8 mouse cellular contexts compared by ENCODE assay signal in the genomic region with DNA sequence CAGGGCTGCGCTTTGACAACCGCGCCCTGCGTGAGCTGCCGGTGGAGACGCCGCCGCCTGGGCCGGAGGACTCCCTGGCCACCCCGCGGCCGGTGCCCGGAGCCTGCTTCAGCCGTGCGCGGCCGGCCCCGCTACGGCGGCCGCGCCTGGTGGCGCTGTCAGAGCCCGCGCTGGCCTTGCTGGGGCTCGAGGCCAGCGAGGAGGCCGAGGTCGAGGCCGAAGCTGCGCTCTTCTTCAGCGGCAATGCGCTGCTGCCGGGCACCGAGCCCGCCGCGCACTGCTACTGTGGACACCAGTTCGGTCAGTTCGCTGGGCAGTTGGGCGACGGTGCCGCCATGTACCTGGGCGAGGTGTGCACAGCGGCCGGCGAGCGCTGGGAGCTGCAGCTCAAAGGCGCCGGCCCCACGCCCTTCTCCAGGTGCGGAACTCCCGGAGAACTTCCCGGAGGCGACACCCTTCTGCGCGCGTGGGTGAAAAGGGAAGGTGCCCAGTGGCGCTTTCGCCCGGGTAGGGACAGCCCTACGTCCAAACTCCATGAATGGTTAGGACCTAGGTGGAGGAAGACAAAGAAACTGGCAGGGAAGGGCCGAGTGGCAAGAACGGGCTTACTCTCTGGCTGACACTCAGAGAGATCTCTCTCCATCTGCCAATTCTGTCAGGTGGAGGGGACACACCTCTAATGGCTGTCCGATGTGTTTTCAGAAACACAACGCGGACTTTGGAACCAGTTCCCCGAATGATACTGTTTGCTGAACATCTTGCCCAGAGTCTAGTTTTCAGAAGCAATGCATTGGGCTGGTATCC. TPM values are rescaled to one million over a fixed set of nuclear protein-coding genes. Genes with fewer than 3 reads are reported as not detected.
DNase-seq lines count a peak whose midpoint lies in the region; ATAC-seq and TF ChIP-seq lines count a peak whose summit lies in the region.

No protein-coding gene starts in this region.

- no peaks in the 10 kb centered on the region for H3K9me3 ChIP-seq in heart, embryonic 10.5 days
- H3K9me3 ChIP-seq in CH12.LX (replicated peaks; ENCODE audit: low read length): no peaks in the 10 kb centered on the region
- no peaks in the 10 kb centered on the region for H3K9me3 ChIP-seq in embryonic facial prominence, embryonic 14.5 days (ENCODE audit: control insufficient read depth, low read length)
- H3K9me3 ChIP-seq in intestine, embryonic 16.5 days (ENCODE audit: control insufficient read depth, low read length): no peaks in the 10 kb centered on the region
- H3K9me3 ChIP-seq in lung, embryonic 14.5 days (ENCODE audit: low read depth, low read length): no peaks in the 10 kb centered on the region

- peak overlapping the region; percentile 82 for H3K9ac ChIP-seq in CH12.LX (ENCODE audit: insufficient read depth, low read depth)
- H3K9ac ChIP-seq in embryonic facial prominence, embryonic 14.5 days (ENCODE audit: low read depth, low read length): peak overlapping the region; percentile 95
- peak overlapping the region; percentile 94 for H3K9ac ChIP-seq in intestine, embryonic 16.5 days (ENCODE audit: low read depth, low read length)
- H3K9ac ChIP-seq in lung, embryonic 14.5 days: peak overlapping the region; percentile 89

- peak overlapping the region; percentile 96 for H3K4me3 ChIP-seq in heart, embryonic 10.5 days
- H3K4me3 ChIP-seq in CH12.LX (replicated peaks in 1 of 3; ENCODE audit: low read depth in 2 of 3, low read length in 2 of 3, poor library complexity in 1 of 3): peak overlapping the region; percentile 68 to 95 (median 95)
- H3K4me3 ChIP-seq in embryonic facial prominence, embryonic 14.5 days (ENCODE audit: low read depth, low read length): peak overlapping the region; percentile 98
- peak overlapping the region; percentile 97 for H3K4me3 ChIP-seq in intestine, embryonic 16.5 days (ENCODE audit: low read length)
- H3K4me3 ChIP-seq in lung, embryonic 14.5 days (ENCODE audit: low read depth, low read length): peak overlapping the region; percentile 91

- peaks cover 21% of the 10 kb centered on the region for H3K4me1 ChIP-seq in heart, embryonic 10.5 days
- H3K4me1 ChIP-seq in CH12.LX (ENCODE audit: control insufficient read depth in 1 of 2, insufficient read depth in 2 of 2): peaks cover 3 to 19% of the 10 kb centered on the region in 2 experiments; a peak in 3 of 4 replicates
- peaks cover 9% of the 10 kb centered on the region for H3K4me1 ChIP-seq in embryonic facial prominence, embryonic 14.5 days (ENCODE audit: control insufficient read depth, insufficient read depth, low read length)
- peaks cover 20% of the 10 kb centered on the region for H3K4me1 ChIP-seq in intestine, embryonic 16.5 days (ENCODE audit: control insufficient read depth, insufficient read depth, low read length)
- H3K4me1 ChIP-seq in lung, embryonic 14.5 days (ENCODE audit: insufficient read depth): peaks cover 4% of the 10 kb centered on the region; the same call in 1 of the 2 replicates

- H3K4me2 ChIP-seq in CH12.LX (ENCODE audit: insufficient read depth, low read depth, poor library complexity, severe bottlenecking): peak overlapping the region; percentile 81
- peak overlapping the region; percentile 95 for H3K4me2 ChIP-seq in embryonic facial prominence, embryonic 14.5 days (ENCODE audit: low read depth, low read length)
- H3K4me2 ChIP-seq in intestine, embryonic 16.5 days (ENCODE audit: low read depth, low read length): peak overlapping the region; percentile 67
- peak overlapping the region; percentile 97 for H3K4me2 ChIP-seq in lung, embryonic 14.5 days

- dilution Hi-C loops in CH12.LX (cut with MboI; ENCODE audit: extremely low pct_ligation_motif_present, extremely low pct_unique_long_range_greater_than_20kb, low sequenced_read_pairs): no loop called here

- no peak for TF ChIP-seq CTCF in CH12.LX (conservative IDR thresholded peaks at IDR 0.05 in 1 of 2, IDR thresholded peaks at IDR 0.05 in 1 of 2; ENCODE audit: low read depth in 2 of 2, low read length in 2 of 2)
- TF ChIP-seq CTCF in lung, embryonic 14.5 days (IDR thresholded peaks at IDR 0.05; ENCODE audit: low read depth): no peak

- peaks cover 54% of the 10 kb centered on the region for H3K36me3 ChIP-seq in heart, embryonic 10.5 days
- peaks cover 41 to 55% of the 10 kb centered on the region in 2 experiments for H3K36me3 ChIP-seq in CH12.LX (replicated peaks in 1 of 2; ENCODE audit: control insufficient read depth in 1 of 2, insufficient read depth in 1 of 2, low read length in 1 of 2)
- H3K36me3 ChIP-seq in embryonic facial prominence, embryonic 14.5 days (ENCODE audit: control insufficient read depth, insufficient read depth, low read length): peaks cover 52% of the 10 kb centered on the region
- peaks cover 19% of the 10 kb centered on the region for H3K36me3 ChIP-seq in intestine, embryonic 16.5 days (ENCODE audit: control insufficient read depth, insufficient read depth, low read length)
- H3K36me3 ChIP-seq in lung, embryonic 14.5 days (ENCODE audit: insufficient read depth): peaks cover 46% of the 10 kb centered on the region

- intact Hi-C loops in heart, postnatal 36 days (cut with DNase I): loop anchor here (1.0 kb wide), 1 partner anchor 12 kb away; no protein-coding TSS in a partner anchor

- no peaks in the 10 kb centered on the region for H3K27me3 ChIP-seq in heart, embryonic 10.5 days (ENCODE audit: insufficient read depth, poor library complexity, severe bottlenecking)
- no peaks in the 10 kb centered on the region for H3K27me3 ChIP-seq in CH12.LX (replicated peaks)
- no peaks in the 10 kb centered on the region for H3K27me3 ChIP-seq in embryonic facial prominence, embryonic 14.5 days (replicated peaks; ENCODE audit: control insufficient read depth, insufficient read depth, low read length)
- no peaks in the 10 kb centered on the region for H3K27me3 ChIP-seq in intestine, embryonic 16.5 days (replicated peaks; ENCODE audit: control insufficient read depth, insufficient read depth, low read length)
- H3K27me3 ChIP-seq in lung, embryonic 14.5 days (ENCODE audit: insufficient read depth, low read length): no peaks in the 10 kb centered on the region

- WGBS in heart, embryonic 10.5 days: 3% methylated on average over 68 of the region's 68 CpGs
- 3% methylated on average over 49 of the region's 68 CpGs for WGBS in embryonic facial prominence, embryonic 14.5 days
- WGBS in intestine, embryonic 16.5 days: 2% methylated on average over 68 of the region's 68 CpGs
- 3% methylated on average over 59 of the region's 68 CpGs for WGBS in lung, embryonic 14.5 days

- no peak for TF ChIP-seq EP300 in CH12.LX (IDR thresholded peaks at IDR 0.05; ENCODE audit: low read length)

- no peaks in the 10 kb centered on the region for H3K79me2 ChIP-seq in CH12.LX (replicated peaks; ENCODE audit: control insufficient read depth, extremely low read depth, insufficient read depth, poor library complexity, severe bottlenecking)

- in situ Hi-C loops in CH12.LX (cut with MboI; ENCODE audit: low pct_ligation_motif_present, low pct_unique_long_range_greater_than_20kb, low sequenced_read_pairs): no loop called here

- peak overlapping the region; percentile 90 for H3K27ac ChIP-seq in heart, embryonic 10.5 days
- H3K27ac ChIP-seq in CH12.LX (ENCODE audit: insufficient read depth, low read depth): 0 out of 2 replicates have a peak overlapping the region, but pooled peaks have one; percentile 31
- peak overlapping the region; percentile 63 for H3K27ac ChIP-seq in embryonic facial prominence, embryonic 14.5 days (replicated peaks; ENCODE audit: low read depth, low read length)
- peak overlapping the region; percentile 87 for H3K27ac ChIP-seq in intestine, embryonic 16.5 days (ENCODE audit: low read length)
- H3K27ac ChIP-seq in lung, embryonic 14.5 days (ENCODE audit: low read depth): peak overlapping the region; percentile 58

- ATAC-seq in embryonic facial prominence, embryonic 14.5 days (ENCODE audit: low read depth): peak; percentile 60
- ATAC-seq in intestine, embryonic 16.5 days: peak; percentile 71
- ATAC-seq in lung, embryonic 14.5 days (ENCODE audit: insufficient read depth): peak; percentile 64

- TF ChIP-seq RAD21 in CH12.LX (IDR thresholded peaks at IDR 0.05; ENCODE audit: low read depth, low read length): no peak

- DNase-seq in heart, embryonic 10.5 days (ENCODE audit: low spot score): no peak
- no peak for DNase-seq in heart, postnatal 36 days
- no peak for DNase-seq in CH12.LX (ENCODE audit: extremely low read depth)
- DNase-seq in embryonic facial prominence, embryonic 14.5 days (ENCODE audit: low spot score): no peak
- peak; percentile 15 for DNase-seq in lung, embryonic 14.5 days
- peak; percentile 24 to 73 for DNase-seq in spleen, postnatal 4 days (ENCODE audit: low spot score in 2 of 2)
- DNase-seq in frontal cortex, postnatal 14 days (ENCODE audit: low spot score in 2 of 2): no peak

- no peak for TF ChIP-seq POLR2A in CH12.LX (IDR thresholded peaks at IDR 0.05; ENCODE audit: low read depth, low read length)

RNA-seq across cellular contexts. Expression of a gene that starts 0.6 kb away (rescaled TPM):
- 9.5 and 11.8 TPM in 2 replicates for polyA plus RNA-seq in heart, embryonic 10.5 days (2016; fragmentation: Nextera tagmentation; extraction: Ambion mirVana)
- total RNA-seq in heart, postnatal 36 days (2021): 10 to 100 TPM; 15.4 to 17.1 TPM
- total RNA-seq in CH12.LX (2012; rRNA removed) (6.5 and 11.7 TPM in 2 replicates), CH12.LX (2014; rRNA removed) (8.0 and 8.7 TPM in 2 replicates)
- polyA plus RNA-seq in CH12.LX (2012; ENCODE audit: insufficient read length, low read depth): 2.3 and 3.7 TPM in 2 replicates
- 18.3 and 18.5 TPM in 2 replicates for polyA plus RNA-seq in embryonic facial prominence, embryonic 14.5 days (2014; fragmentation: Nextera tagmentation; extraction: Ambion mirVana)
- 13.7 and 15.3 TPM in 2 replicates for polyA plus RNA-seq in intestine, embryonic 16.5 days (2015; fragmentation: Nextera tagmentation; extraction: Ambion mirVana)
- polyA plus RNA-seq in lung, embryonic 14.5 days (2014; fragmentation: Nextera tagmentation; extraction: Ambion mirVana): 18.7 and 21.5 TPM in 2 replicates

RNA-seq across cellular contexts. Expression of a gene that starts 14.5 kb away (rescaled TPM):
- 63.0 and 67.6 TPM in 2 replicates for polyA plus RNA-seq in heart, embryonic 10.5 days (2016; fragmentation: Nextera tagmentation; extraction: Ambion mirVana)
- 10 to 100 TPM; 45.6 to 50.5 TPM for total RNA-seq in heart, postnatal 36 days (2021)
- total RNA-seq in CH12.LX (2012; rRNA removed) (70.6 and 74.7 TPM in 2 replicates), CH12.LX (2014; rRNA removed) (38.0 and 39.2 TPM in 2 replicates)
- 49.5 and 53.5 TPM in 2 replicates for polyA plus RNA-seq in CH12.LX (2012; ENCODE audit: insufficient read length, low read depth)
- 41.4 and 46.8 TPM in 2 replicates for polyA plus RNA-seq in embryonic facial prominence, embryonic 14.5 days (2014; fragmentation: Nextera tagmentation; extraction: Ambion mirVana)
- polyA plus RNA-seq in intestine, embryonic 16.5 days (2015; fragmentation: Nextera tagmentation; extraction: Ambion mirVana): 53.2 and 56.4 TPM in 2 replicates
- 48.6 and 51.6 TPM in 2 replicates for polyA plus RNA-seq in lung, embryonic 14.5 days (2014; fragmentation: Nextera tagmentation; extraction: Ambion mirVana)

RNA-seq across cellular contexts. Expression of a gene that starts 29.9 kb away (rescaled TPM):
- 1.8 and 1.9 TPM in 2 replicates for polyA plus RNA-seq in heart, embryonic 10.5 days (2016; fragmentation: Nextera tagmentation; extraction: Ambion mirVana)
- total RNA-seq in heart, postnatal 36 days (2021): 1 to 10 TPM; 1.3 to 1.7 TPM
- not detected in 2 replicates for total RNA-seq in CH12.LX (2012; rRNA removed)
- not detected in 2 replicates for total RNA-seq in CH12.LX (2014; rRNA removed)
- not detected in 2 replicates for polyA plus RNA-seq in CH12.LX (2012; ENCODE audit: insufficient read length, low read depth)
- 0.42 and 0.50 TPM in 2 replicates for polyA plus RNA-seq in embryonic facial prominence, embryonic 14.5 days (2014; fragmentation: Nextera tagmentation; extraction: Ambion mirVana)
- polyA plus RNA-seq in intestine, embryonic 16.5 days (2015; fragmentation: Nextera tagmentation; extraction: Ambion mirVana): 0.38 and 0.68 TPM in 2 replicates
- 0.22 and 0.34 TPM in 2 replicates for polyA plus RNA-seq in lung, embryonic 14.5 days (2014; fragmentation: Nextera tagmentation; extraction: Ambion mirVana)

RNA-seq across cellular contexts. Expression of a gene that starts 33.5 kb away (rescaled TPM):
- polyA plus RNA-seq in heart, embryonic 10.5 days (2016; fragmentation: Nextera tagmentation; extraction: Ambion mirVana): 15.4 and 17.1 TPM in 2 replicates
- 1 to 10 TPM; 8.6 to 8.8 TPM for total RNA-seq in heart, postnatal 36 days (2021)
- total RNA-seq in CH12.LX (2012; rRNA removed) (16.7 and 17.0 TPM in 2 replicates), CH12.LX (2014; rRNA removed) (11.3 and 13.3 TPM in 2 replicates)
- 10.6 and 12.7 TPM in 2 replicates for polyA plus RNA-seq in CH12.LX (2012; ENCODE audit: insufficient read length, low read depth)
- polyA plus RNA-seq in embryonic facial prominence, embryonic 14.5 days (2014; fragmentation: Nextera tagmentation; extraction: Ambion mirVana): 13.9 and 16.9 TPM in 2 replicates
- 8.6 and 9.3 TPM in 2 replicates for polyA plus RNA-seq in intestine, embryonic 16.5 days (2015; fragmentation: Nextera tagmentation; extraction: Ambion mirVana)
- 18.4 and 19.8 TPM in 2 replicates for polyA plus RNA-seq in lung, embryonic 14.5 days (2014; fragmentation: Nextera tagmentation; extraction: Ambion mirVana)

RNA-seq across cellular contexts. Expression of a gene that starts 39.0 kb away (rescaled TPM):
- polyA plus RNA-seq in heart, embryonic 10.5 days (2016; fragmentation: Nextera tagmentation; extraction: Ambion mirVana): 18.5 and 19.0 TPM in 2 replicates
- 1 to 10 TPM; 7.1 to 7.4 TPM for total RNA-seq in heart, postnatal 36 days (2021)
- total RNA-seq in CH12.LX (2012; rRNA removed) (14.1 and 17.7 TPM in 2 replicates), CH12.LX (2014; rRNA removed) (9.5 TPM in 2 replicates)
- polyA plus RNA-seq in CH12.LX (2012; ENCODE audit: insufficient read length, low read depth): 8.2 and 8.5 TPM in 2 replicates
- 15.5 and 17.8 TPM in 2 replicates for polyA plus RNA-seq in embryonic facial prominence, embryonic 14.5 days (2014; fragmentation: Nextera tagmentation; extraction: Ambion mirVana)
- polyA plus RNA-seq in intestine, embryonic 16.5 days (2015; fragmentation: Nextera tagmentation; extraction: Ambion mirVana): 25.3 and 27.6 TPM in 2 replicates
- 18.8 and 19.7 TPM in 2 replicates for polyA plus RNA-seq in lung, embryonic 14.5 days (2014; fragmentation: Nextera tagmentation; extraction: Ambion mirVana)

Comparison
In these comparisons a context has a peak if more than half of its experiments do, and no peak if none do; other contexts are left out.
1. DNase-seq: peak in lung, embryonic 14.5 days (single experiment) and spleen, postnatal 4 days (2 of 2); none in heart, embryonic 10.5 days (single experiment), heart, postnatal 36 days (0 of 2), CH12.LX (single experiment), embryonic facial prominence, embryonic 14.5 days (single experiment) and frontal cortex, postnatal 14 days (0 of 2).
2. H3K27ac ChIP-seq: peak in every context shown above with its lines; median percentile 90 in heart, embryonic 10.5 days; 87 in intestine, embryonic 16.5 days; 63 in embryonic facial prominence, embryonic 14.5 days; 58 in lung, embryonic 14.5 days; 31 in CH12.LX.
3. Peak in every context shown above with its lines, with median percentiles within 50 percentile points of each other: H3K4me3 ChIP-seq, H3K4me2 ChIP-seq, H3K9ac ChIP-seq and ATAC-seq.